Mouse (Mus musculus): Measurements from ENCODE around the gene Cfap44. TPM values are rescaled to one million over a fixed set of nuclear protein-coding genes. Genes with fewer than 3 reads are reported as not detected.
A peak's percentile ranks its signal among the peaks of the same experiment; 100 is the strongest.

The Cfap44 gene
- polyA plus RNA-seq, 1 experiment from 2014 or later: not detected

GRCm38 (mm10) chr16:44361921-44362890 is 32.4 kb upstream of the Cfap44 start:
- Histone ChIP-seq H3K27me3 (replicated peaks; ENCODE audit: control insufficient read depth, insufficient read depth, low read length) (no peaks in the 10 kb centered on the region), H3K9ac (ENCODE audit: low read depth, low read length) (no peak overlapping the region), H3K27ac (ENCODE audit: low read depth, low read length) (no peak overlapping the region), H3K36me3 (ENCODE audit: control insufficient read depth, insufficient read depth) (peaks cover 19% of the 10 kb centered on the region), H3K4me3 (ENCODE audit: low read depth, low read length) (no peak overlapping the region), H3K4me1 (replicated peaks; ENCODE audit: control insufficient read depth, insufficient read depth, low read length) (no peaks in the 10 kb centered on the region), H3K4me2 (replicated peaks; ENCODE audit: low read depth) (no peak overlapping the region), H3K9me3 (ENCODE audit: control insufficient read depth) (no peaks in the 10 kb centered on the region)
- 86% methylated on average over 10 of the region's 10 CpGs for WGBS
- peak; percentile 84 for TF ChIP-seq CTCF (IDR thresholded peaks at IDR 0.05; ENCODE audit: low read depth)
- 0 out of 2 replicates have a peak, but pooled peaks have one; percentile 16 for ATAC-seq

GRCm38 (mm10) chr16:44365522-44365921 is 29.1 kb upstream of the Cfap44 start:
- no peak for TF ChIP-seq CTCF (IDR thresholded peaks at IDR 0.05; ENCODE audit: low read depth)
- Histone ChIP-seq H3K4me2 (replicated peaks; ENCODE audit: low read depth) (no peak overlapping the region), H3K36me3 (ENCODE audit: control insufficient read depth, insufficient read depth) (peaks cover 21% of the 10 kb centered on the region), H3K27ac (ENCODE audit: low read depth, low read length) (no peak overlapping the region), H3K9me3 (ENCODE audit: control insufficient read depth) (no peaks in the 10 kb centered on the region), H3K27me3 (replicated peaks; ENCODE audit: control insufficient read depth, insufficient read depth, low read length) (no peaks in the 10 kb centered on the region), H3K4me1 (replicated peaks; ENCODE audit: control insufficient read depth, insufficient read depth, low read length) (no peaks in the 10 kb centered on the region), H3K9ac (ENCODE audit: low read depth, low read length) (no peak overlapping the region), H3K4me3 (ENCODE audit: low read depth, low read length) (no peak overlapping the region)
- peak; percentile 54; the same call in 1 of the 2 replicates for ATAC-seq
- WGBS: 55% methylated on average over 7 of the region's 7 CpGs

DNA sequence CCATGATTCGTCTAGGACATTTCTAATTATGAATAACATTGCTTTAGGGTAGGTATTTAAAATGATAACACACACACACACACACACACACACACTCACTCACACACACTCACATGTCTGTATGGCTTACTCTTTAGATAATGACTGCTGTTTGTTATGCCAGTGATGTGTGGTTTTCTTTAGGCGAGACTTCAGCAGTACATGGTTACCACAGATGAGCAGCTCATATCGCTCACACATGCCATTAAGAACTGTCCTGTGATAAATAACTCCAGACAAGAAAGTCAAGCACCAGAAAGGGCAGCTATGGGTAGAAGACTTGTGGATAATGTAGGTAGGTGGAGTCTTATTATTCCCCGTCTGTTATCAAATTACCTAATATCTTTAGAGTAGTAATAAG is 19.1 kb upstream of the Cfap44 start:
- no peak overlapping the region for H3K4me2 ChIP-seq (replicated peaks; ENCODE audit: low read depth)
- peaks cover 25% of the 10 kb centered on the region for H3K36me3 ChIP-seq (ENCODE audit: control insufficient read depth, insufficient read depth)
- H3K27me3 ChIP-seq (replicated peaks; ENCODE audit: control insufficient read depth, insufficient read depth, low read length): no peaks in the 10 kb centered on the region
- no peak for TF ChIP-seq CTCF (IDR thresholded peaks at IDR 0.05; ENCODE audit: low read depth)
- H3K27ac ChIP-seq (ENCODE audit: low read depth, low read length): no peak overlapping the region
- 88% methylated on average over 4 of the region's 4 CpGs for WGBS
- no peaks in the 10 kb centered on the region for H3K4me1 ChIP-seq (replicated peaks; ENCODE audit: control insufficient read depth, insufficient read depth, low read length)
- no peak overlapping the region for H3K4me3 ChIP-seq (ENCODE audit: low read depth, low read length)
- no peak overlapping the region for H3K9ac ChIP-seq (ENCODE audit: low read depth, low read length)
- H3K9me3 ChIP-seq (ENCODE audit: control insufficient read depth): no peaks in the 10 kb centered on the region
- ATAC-seq: no peak

DNA sequence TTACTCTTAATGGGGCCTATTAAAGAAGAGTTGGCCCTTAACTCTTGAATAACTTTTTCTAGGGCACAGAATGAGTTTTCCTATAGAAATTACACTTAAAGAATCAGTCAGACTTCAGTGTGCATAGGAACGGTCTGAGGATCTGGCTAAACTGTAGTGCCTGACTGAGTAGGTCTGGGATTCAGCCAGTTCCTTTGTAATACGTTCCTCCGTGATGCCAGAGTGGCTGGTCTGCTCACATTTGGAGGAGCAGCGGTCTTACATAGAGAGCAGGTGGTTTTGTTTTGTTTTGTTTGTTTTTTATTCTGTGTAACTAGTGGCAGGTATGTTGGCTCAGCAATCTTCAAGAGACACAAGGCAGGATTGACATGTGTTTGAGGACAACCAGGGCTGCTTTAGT is 14.6 kb upstream of the Cfap44 start:
- H3K4me2 ChIP-seq (replicated peaks; ENCODE audit: low read depth): no peak overlapping the region
- H3K9ac ChIP-seq (ENCODE audit: low read depth, low read length): no peak overlapping the region
- peaks cover 13% of the 10 kb centered on the region for H3K36me3 ChIP-seq (ENCODE audit: control insufficient read depth, insufficient read depth)
- no peaks in the 10 kb centered on the region for H3K9me3 ChIP-seq (ENCODE audit: control insufficient read depth)
- H3K27ac ChIP-seq (ENCODE audit: low read depth, low read length): no peak overlapping the region
- TF ChIP-seq CTCF (IDR thresholded peaks at IDR 0.05; ENCODE audit: low read depth): no peak
- no peaks in the 10 kb centered on the region for H3K4me1 ChIP-seq (replicated peaks; ENCODE audit: control insufficient read depth, insufficient read depth, low read length)
- no peak overlapping the region for H3K4me3 ChIP-seq (ENCODE audit: low read depth, low read length)
- no peak for ATAC-seq
- WGBS: 61% methylated on average over 4 of the region's 4 CpGs
- no peaks in the 10 kb centered on the region for H3K27me3 ChIP-seq (replicated peaks; ENCODE audit: control insufficient read depth, insufficient read depth, low read length)

GRCm38 (mm10) chr16:44381578-44381977 is 13.0 kb upstream of the Cfap44 start:
- no peak for ATAC-seq
- WGBS: 43% methylated on average over 5 of the region's 5 CpGs
- no peaks in the 10 kb centered on the region for H3K27me3 ChIP-seq (replicated peaks; ENCODE audit: control insufficient read depth, insufficient read depth, low read length)
- H3K4me3 ChIP-seq (ENCODE audit: low read depth, low read length): no peak overlapping the region
- H3K9me3 ChIP-seq (ENCODE audit: control insufficient read depth): no peaks in the 10 kb centered on the region
- no peak overlapping the region for H3K27ac ChIP-seq (ENCODE audit: low read depth, low read length)
- TF ChIP-seq CTCF (IDR thresholded peaks at IDR 0.05; ENCODE audit: low read depth): no peak
- H3K4me1 ChIP-seq (replicated peaks; ENCODE audit: control insufficient read depth, insufficient read depth, low read length): no peaks in the 10 kb centered on the region
- H3K9ac ChIP-seq (ENCODE audit: low read depth, low read length): no peak overlapping the region
- peaks cover 16% of the 10 kb centered on the region for H3K36me3 ChIP-seq (ENCODE audit: control insufficient read depth, insufficient read depth)
- H3K4me2 ChIP-seq (replicated peaks; ENCODE audit: low read depth): no peak overlapping the region

GRCm38 (mm10) chr16:44383549-44383948 is 11.0 kb upstream of the Cfap44 start:
- H3K4me2 ChIP-seq (replicated peaks; ENCODE audit: low read depth): no peak overlapping the region
- 53% methylated on average over 2 of the region's 2 CpGs for WGBS
- no peaks in the 10 kb centered on the region for H3K27me3 ChIP-seq (replicated peaks; ENCODE audit: control insufficient read depth, insufficient read depth, low read length)
- H3K9me3 ChIP-seq (ENCODE audit: control insufficient read depth): no peaks in the 10 kb centered on the region
- no peaks in the 10 kb centered on the region for H3K4me1 ChIP-seq (replicated peaks; ENCODE audit: control insufficient read depth, insufficient read depth, low read length)
- no peak overlapping the region for H3K9ac ChIP-seq (ENCODE audit: low read depth, low read length)
- peaks cover 16% of the 10 kb centered on the region for H3K36me3 ChIP-seq (ENCODE audit: control insufficient read depth, insufficient read depth)
- no peak for TF ChIP-seq CTCF (IDR thresholded peaks at IDR 0.05; ENCODE audit: low read depth)
- ATAC-seq: no peak
- no peak overlapping the region for H3K4me3 ChIP-seq (ENCODE audit: low read depth, low read length)
- no peak overlapping the region for H3K27ac ChIP-seq (ENCODE audit: low read depth, low read length)

All from intestine, postnatal 0 days (tissue).